Mouse (Mus musculus): Measurements from ENCODE around the gene Ankrd23.

GRCm38 (mm10) chr1:36529875-36530274 is 6.8 kb downstream of the Ankrd23 start:
- TF ChIP-seq CTCF (IDR thresholded peaks at IDR 0.05; ENCODE audit: extremely low read depth, insufficient read length, insufficient replicate concordance, low read depth, low read length) (no peak), POLR2A (IDR thresholded peaks at IDR 0.05; ENCODE audit: low read depth, low read length) (no peak)
